Mouse (Mus musculus): ENCODE data around the gene Gm21586. TPM values are rescaled to one million over a fixed set of nuclear protein-coding genes. Genes with fewer than 3 reads are reported as not detected.

The Gm21586 gene
- total RNA-seq (2023; ENCODE audit: inconsistent age) = not detected in 4 replicates

DNA sequence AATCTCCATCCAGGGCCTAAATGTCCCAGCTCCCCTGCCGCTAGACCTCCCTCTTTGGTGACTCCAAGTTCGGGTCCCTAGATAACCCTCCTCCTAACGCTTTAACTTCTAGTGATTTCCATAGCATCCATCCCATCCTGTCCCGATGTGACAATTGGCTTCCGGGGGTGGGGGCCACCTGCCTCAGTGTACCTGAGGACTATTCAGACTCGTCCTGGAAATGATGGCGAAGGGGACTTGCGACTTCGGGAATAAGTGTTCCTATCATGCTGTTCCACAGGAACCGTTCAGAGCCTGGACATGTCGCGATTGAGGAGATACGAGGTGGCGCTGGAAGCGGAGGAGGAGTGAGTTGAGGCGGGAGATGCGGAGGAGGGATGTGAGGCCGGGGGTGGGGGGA lies at the start of gene Gm21586:
Gm21586 (plus strand) TSS at position 301 of the 400 bp plus-strand sequence.

DNA sequence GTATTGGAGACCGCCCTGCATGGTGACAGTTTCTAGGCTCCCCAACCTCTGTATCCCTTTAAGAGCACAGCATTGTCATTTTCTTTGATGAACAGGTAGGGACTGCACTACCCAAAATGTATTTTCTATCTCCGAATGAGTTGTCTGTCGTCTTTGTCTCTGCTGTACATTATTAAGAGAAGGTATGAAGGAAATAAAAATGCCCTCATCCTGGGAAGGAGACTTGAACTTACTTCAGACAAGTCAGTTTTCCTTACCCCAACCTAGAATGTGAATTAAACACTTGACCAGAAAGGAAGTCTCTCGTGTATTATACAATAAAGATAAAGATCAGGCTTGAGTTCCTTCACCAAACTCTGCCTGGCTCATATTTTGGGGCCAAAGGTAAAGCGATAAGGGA lies 27.3 kb downstream of the Gm21586 start, which contains the start of gene Gm2163:
Gm2163 (plus strand) TSS at position 301 of the 400 bp plus-strand sequence.

Other genes starting within 250 kb of the Gm21586 start
- gene Gm10600, start 198.7 kb upstream of the Gm21586 start, total RNA-seq (2023; ENCODE audit: inconsistent age) = not detected in 4 replicates
- not detected in 4 replicates for gene Ccl21b, start 183.6 kb upstream of the Gm21586 start, total RNA-seq (2023; ENCODE audit: inconsistent age)
- not detected in 4 replicates for gene Gm21953, start 145.1 kb upstream of the Gm21586 start, total RNA-seq (2023; ENCODE audit: inconsistent age)
- gene Fam205a3, start 121.0 kb upstream of the Gm21586 start, total RNA-seq (2023; ENCODE audit: inconsistent age) = not detected in 4 replicates
- not detected in 4 replicates for gene Gm2163, start 27.4 kb downstream of the Gm21586 start, total RNA-seq (2023; ENCODE audit: inconsistent age)
- gene Fam205a2, start 88.8 kb downstream of the Gm21586 start, total RNA-seq (2023; ENCODE audit: inconsistent age) = not detected in 4 replicates
- gene Gm10591, start 172.8 kb downstream of the Gm21586 start, total RNA-seq (2023; ENCODE audit: inconsistent age) = not detected in 4 replicates
- not detected in 4 replicates for gene Gm2564, start 190.3 kb downstream of the Gm21586 start, total RNA-seq (2023; ENCODE audit: inconsistent age)
- gene Ccl27b, start 215.9 kb downstream of the Gm21586 start, total RNA-seq (2023; ENCODE audit: inconsistent age) = not detected in 4 replicates
- not detected in 4 replicates for gene Il11ra2, start 222.5 kb downstream of the Gm21586 start, total RNA-seq (2023; ENCODE audit: inconsistent age)

Measured in B cell, adult (primary cell).